Mouse (Mus musculus) hindbrain, postnatal 0 days (tissue): ENCODE measurements at regions not wholly inside any gene's neighbourhood (a gene's known extent, or its start where the extent isn't known, plus 50 kb on each side); places are given as distances from the start of the nearest gene placed in this dataset.
A peak's percentile ranks its signal among the peaks of the same experiment; 100 is the strongest.

Experiments
- ATAC-seq: fragments of 200-750 bp; cut with Nextera tagmentation; 2 replicates; pipeline ENCODE4 v1.8.0; 2017; ENCODE audit warnings: mild to moderate bottlenecking, moderate TSS enrichment, moderate library complexity
- DNase-seq: peaks from one replicate; pipeline ENCODE4 v3.0.0-alpha.2; 2015; ENCODE audit warnings: low spot score
- H3K27ac ChIP-seq: fragments of 300-500 bp; sonication (generic); 2 replicates; pipeline ENCODE4 v1.5.1; 2014; ENCODE audit warnings: mild to moderate bottlenecking
- H3K27me3 ChIP-seq: fragments of 300-500 bp; sonication (generic); 2 replicates; pipeline ENCODE4 v1.6.1; 2014; ENCODE audit warnings: low read length, mixed read lengths; ENCODE audit not compliant: insufficient read depth
- H3K36me3 ChIP-seq: fragments of 300-500 bp; sonication (generic); 2 replicates; pipeline ENCODE4 v1.6.1; 2014; ENCODE audit warnings: low read length, mixed read lengths; ENCODE audit not compliant: insufficient read depth
- H3K4me1 ChIP-seq: fragments of 300-500 bp; sonication (generic); 2 replicates; pipeline ENCODE4 v1.6.1; 2014; ENCODE audit warnings: antibody characterized with exemption, low read length, mixed read lengths; ENCODE audit not compliant: insufficient read depth
- H3K4me2 ChIP-seq: fragments of 300-500 bp; sonication (generic); 2 replicates; pipeline ENCODE4 v1.6.1; 2014; ENCODE audit warnings: low read depth, mild to moderate bottlenecking, low read length, moderate library complexity, mixed read lengths
- H3K4me3 ChIP-seq: fragments of 300-500 bp; sonication (generic); 2 replicates; pipeline ENCODE4 v1.5.1; 2014; ENCODE audit warnings: low read length
- H3K9ac ChIP-seq: fragments of 300-500 bp; sonication (generic); replicated peaks from 2 replicates; pipeline ENCODE4 v1.6.1; 2014; ENCODE audit warnings: mild to moderate bottlenecking, low read length, moderate library complexity, mixed read lengths
- H3K9me3 ChIP-seq: fragments of 300-500 bp; sonication (generic); 2 replicates; pipeline ENCODE4 v1.6.1; 2016; ENCODE audit warnings: low read length, mixed read lengths
- CTCF ChIP-seq: IDR thresholded peaks from 2 replicates; pipeline ENCODE4 v1.5.1; 2016; ENCODE audit warnings: antibody characterized with exemption, control low read depth, low read depth
- WGBS: fragments of 180-500 bp; shearing (Covaris S2); extraction: QIAGEN DNeasy Blood & Tissue Kit; methylation state at CpG from one replicate; pipeline ENCODE4 v1.1.7; 2014; 5-methylcytosine and 5-hydroxymethylcytosine counted together

GRCm38 (mm10) chr1:137991412-137991811 is 184.1 kb downstream of the Ptprc start:
- Histone ChIP-seq H3K36me3 (no peaks in the 10 kb centered on the region), H3K27me3 (no peaks in the 10 kb centered on the region), H3K4me1 (no peaks in the 10 kb centered on the region), H3K9me3 (no peaks in the 10 kb centered on the region), H3K27ac (no peak overlapping the region), H3K4me2 (no peak overlapping the region), H3K9ac (no peak overlapping the region), H3K4me3 (no peak overlapping the region)
- DNase-seq (no peak), ATAC-seq (no peak)
- no peak for TF ChIP-seq CTCF
- WGBS, result 96% methylated on average over 5 of the region's 5 CpGs

- no peaks in the 10 kb centered on the region for H3K36me3 ChIP-seq
- H3K27ac ChIP-seq, result no peak overlapping the region
- no peak overlapping the region for H3K4me3 ChIP-seq
- H3K9me3 ChIP-seq, result no peaks in the 10 kb centered on the region
- DNase-seq (no peak), ATAC-seq (no peak)
- 81% methylated on average over 3 of the region's 3 CpGs for WGBS
- TF ChIP-seq CTCF, result no peak
- H3K4me2 ChIP-seq, result no peak overlapping the region
- no peak overlapping the region for H3K9ac ChIP-seq
- H3K27me3 ChIP-seq, result no peaks in the 10 kb centered on the region
- no peaks in the 10 kb centered on the region for H3K4me1 ChIP-seq
Measured at GRCm38 (mm10) chr1:137973406-137973805, 202.1 kb downstream of the Ptprc start.

- WGBS, result 79% methylated on average over 6 of the region's 6 CpGs
- H3K36me3 ChIP-seq, result no peaks in the 10 kb centered on the region
- H3K27ac ChIP-seq, result no peak overlapping the region
- H3K27me3 ChIP-seq, result no peaks in the 10 kb centered on the region
- no peak for DNase-seq
- no peak overlapping the region for H3K4me2 ChIP-seq
- H3K9me3 ChIP-seq, result no peaks in the 10 kb centered on the region
- no peak overlapping the region for H3K4me3 ChIP-seq
- H3K9ac ChIP-seq, result no peak overlapping the region
- H3K4me1 ChIP-seq, result no peaks in the 10 kb centered on the region
- ATAC-seq, result no peak
- no peak for TF ChIP-seq CTCF
Measured at GRCm38 (mm10) chr1:137972620-137973350, 202.7 kb downstream of the Ptprc start.

GRCm38 (mm10) chr1:137966151-137966836 is 209.2 kb downstream of the Ptprc start:
- DNase-seq, result peak; percentile 65

GRCm38 (mm10) chr1:137963656-137964055 is 211.9 kb downstream of the Ptprc start:
- no peak overlapping the region for H3K9ac ChIP-seq
- H3K27me3 ChIP-seq, result no peaks in the 10 kb centered on the region
- H3K4me2 ChIP-seq, result no peak overlapping the region
- no peak overlapping the region for H3K27ac ChIP-seq
- 75% methylated on average over 6 of the region's 6 CpGs for WGBS
- no peak for TF ChIP-seq CTCF
- no peaks in the 10 kb centered on the region for H3K4me1 ChIP-seq
- DNase-seq (no peak), ATAC-seq (no peak)
- 0 out of 2 replicates have a peak, but pooled peaks cover 4% of the 10 kb centered on the region for H3K36me3 ChIP-seq
- no peak overlapping the region for H3K4me3 ChIP-seq
- H3K9me3 ChIP-seq, result no peaks in the 10 kb centered on the region

More at GRCm38 (mm10) chr1:137966151-137966836, 209.2 kb downstream of the Ptprc start:
- no peaks in the 10 kb centered on the region for H3K4me1 ChIP-seq
- H3K36me3 ChIP-seq, result 0 out of 2 replicates have a peak, but pooled peaks cover 4% of the 10 kb centered on the region
- H3K27me3 ChIP-seq, result no peaks in the 10 kb centered on the region
- WGBS, result 30% methylated on average over 16 of the region's 16 CpGs
- no peak for TF ChIP-seq CTCF
- H3K4me2 ChIP-seq, result peak overlapping the region; percentile 26; the same call in 1 of the 2 replicates
- no peaks in the 10 kb centered on the region for H3K9me3 ChIP-seq
- peak overlapping the region; percentile 73 for H3K27ac ChIP-seq
- no peak overlapping the region for H3K4me3 ChIP-seq
- H3K9ac ChIP-seq, result no peak overlapping the region
- ATAC-seq, result peak; percentile 62; the same call in 1 of the 2 replicates

GRCm38 (mm10) chr1:137958040-137958439 is 217.5 kb downstream of the Ptprc start:
- no peak for DNase-seq
- H3K27ac ChIP-seq, result no peak overlapping the region
- no peak for ATAC-seq
- no peak for TF ChIP-seq CTCF
- no peak overlapping the region for H3K4me2 ChIP-seq
- H3K9ac ChIP-seq, result no peak overlapping the region
- no peak overlapping the region for H3K4me3 ChIP-seq
- no peaks in the 10 kb centered on the region for H3K9me3 ChIP-seq
- no peaks in the 10 kb centered on the region for H3K4me1 ChIP-seq
- H3K27me3 ChIP-seq, result no peaks in the 10 kb centered on the region
- 0 out of 2 replicates have a peak, but pooled peaks cover 4% of the 10 kb centered on the region for H3K36me3 ChIP-seq
- WGBS, result 83% methylated on average over 3 of the region's 3 CpGs

GRCm38 (mm10) chr1:137955993-137956392 is 219.5 kb downstream of the Ptprc start:
- Histone ChIP-seq H3K27me3 (no peaks in the 10 kb centered on the region), H3K27ac (no peak overlapping the region), H3K9me3 (no peaks in the 10 kb centered on the region), H3K9ac (no peak overlapping the region), H3K36me3 (no peaks in the 10 kb centered on the region), H3K4me3 (no peak overlapping the region), H3K4me1 (no peaks in the 10 kb centered on the region), H3K4me2 (no peak overlapping the region)
- TF ChIP-seq CTCF, result no peak
- WGBS, result 75% methylated on average over 3 of the region's 3 CpGs
- ATAC-seq (no peak), DNase-seq (no peak)
